ENCODE assay signal across 24 mouse cellular contexts in the genomic region with DNA sequence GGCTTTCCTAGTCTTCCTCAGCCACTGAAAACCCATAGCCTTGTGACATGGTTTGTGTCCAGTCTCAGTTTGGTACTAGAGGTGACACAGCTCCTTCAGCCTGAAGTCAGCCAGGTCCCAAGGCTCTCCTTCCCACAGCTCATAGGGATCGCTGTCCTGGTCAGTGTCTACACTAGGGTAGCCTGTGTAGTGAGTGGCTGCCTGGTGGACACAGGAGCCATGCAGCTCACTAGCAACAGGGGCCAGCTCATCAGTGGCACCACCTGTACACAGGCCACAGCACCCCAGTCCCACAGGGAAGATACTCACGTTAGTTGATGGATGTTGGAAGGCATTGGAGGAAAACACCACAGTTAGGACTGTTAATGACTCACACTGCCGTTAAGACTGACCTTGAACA. TPM values are rescaled to one million over a fixed set of nuclear protein-coding genes. Genes with fewer than 3 reads are reported as not detected.
A peak's percentile ranks its signal among the peaks of the same experiment; 100 is the strongest.
DNase-seq lines count a peak whose midpoint lies in the region; ATAC-seq and TF ChIP-seq lines count a peak whose summit lies in the region.
"Had no signal": no experiment of that assay in that cellular context is flagged by ENCODE, and none has a peak within 500 bp of the region (broad histone marks: within the 10 kb centered on the region; RNA-seq: fewer than 3 reads in every experiment).

No protein-coding gene starts in this region.

- 0 out of 2 replicates have a peak, but pooled peaks have one; percentile 11 for ATAC-seq in heart, embryonic 14.5 days (ENCODE audit: insufficient number of reproducible peaks, insufficient read depth, low FRiP score, low read depth)
- ATAC-seq: activated CD4-positive, CD25-positive, alpha-beta regulatory T cell, adult 4 months; forebrain, embryonic 14.5 days; intestine, embryonic 15.5 days; Patski had no signal

- H3K36me3 ChIP-seq in heart, embryonic 14.5 days (ENCODE audit: control insufficient read depth, insufficient read depth, low read length): peaks cover 93% of the 10 kb centered on the region
- H3K36me3 ChIP-seq in E14TG2a.4 (ENCODE audit: insufficient read depth, low read length): peaks cover 97% of the 10 kb centered on the region

- no peaks in the 10 kb centered on the region for H3K27me3 ChIP-seq in heart, embryonic 14.5 days (ENCODE audit: control insufficient read depth, insufficient read depth, low read length)
- H3K27me3 ChIP-seq in E14TG2a.4 (ENCODE audit: insufficient read depth, low read length): no peaks in the 10 kb centered on the region
- H3K27me3 ChIP-seq: embryonic facial prominence, embryonic 15.5 days; heart, embryonic 15.5 days; intestine, embryonic 15.5 days; Patski had no signal

- DNase-seq in heart, adult 11 months: peak; percentile 90
- no peak for DNase-seq in heart, adult 9 months (ENCODE audit: low spot score in 2 of 2)
- no peak for DNase-seq in heart, postnatal 36 days
- DNase-seq in 416B (ENCODE audit: low read depth): peak; percentile 45
- DNase-seq in kidney, adult 18-20 months: no peak
- no peak for DNase-seq in kidney, postnatal 36 days
- DNase-seq: adrenal gland, postnatal 25 days; cerebellum, adult 18-20 months; cerebellum, adult 9-11 months; cerebellum, postnatal 36 days; gastrocnemius, postnatal 36 days; kidney, adult 8-10 months had no signal

- 84% methylated on average over 3 of the region's 3 CpGs for WGBS in heart, embryonic 14.5 days

- H3K4me1 ChIP-seq in heart, embryonic 14.5 days (ENCODE audit: control insufficient read depth in 2 of 2, insufficient read depth in 2 of 2, low read length in 2 of 2): peaks cover 4 to 15% of the 10 kb centered on the region in 2 experiments; a peak in 3 of 4 replicates
- H3K4me1 ChIP-seq in E14TG2a.4 (replicated peaks; ENCODE audit: low read depth, low read length): peaks cover 92% of the 10 kb centered on the region
- H3K4me1 ChIP-seq: embryonic facial prominence, embryonic 15.5 days; forebrain, embryonic 10.5 days; intestine, embryonic 15.5 days had no signal

- no peak overlapping the region for H3K4me2 ChIP-seq in heart, embryonic 14.5 days (ENCODE audit: low read length)
- H3K4me2 ChIP-seq: embryonic facial prominence, embryonic 15.5 days; heart, embryonic 15.5 days; hindbrain, embryonic 14.5 days; intestine, embryonic 15.5 days had no signal

- no peak overlapping the region for H3K4me3 ChIP-seq in heart, embryonic 14.5 days (ENCODE audit: control insufficient read depth in 1 of 2, insufficient read depth in 1 of 2, low read depth in 1 of 2, low read length in 2 of 2)
- H3K4me3 ChIP-seq in E14TG2a.4 (replicated peaks; ENCODE audit: low read length): 0 out of 2 replicates have a peak overlapping the region, but pooled peaks have one; percentile 20
- H3K4me3 ChIP-seq: embryonic facial prominence, embryonic 15.5 days; erythroblast, embryonic 14.5 days; forebrain, embryonic 10.5 days; heart, embryonic 15.5 days; hindbrain, embryonic 10.5 days; intestine, embryonic 15.5 days had no signal

- intact Hi-C loops in heart, postnatal 36 days (cut with DNase I): no loop called here

- no peak overlapping the region for H3K9ac ChIP-seq in heart, embryonic 14.5 days (ENCODE audit: low read length)
- H3K9ac ChIP-seq: embryonic facial prominence, embryonic 15.5 days; heart, embryonic 15.5 days; hindbrain, embryonic 14.5 days; intestine, embryonic 15.5 days had no signal

- H3K27ac ChIP-seq in heart, embryonic 14.5 days (replicated peaks in 1 of 2; ENCODE audit: control insufficient read depth in 1 of 2, insufficient read depth in 1 of 2, low read depth in 2 of 2, low read length in 2 of 2): no peak overlapping the region
- H3K27ac ChIP-seq: embryonic facial prominence, embryonic 15.5 days; forebrain, embryonic 10.5 days; hindbrain, embryonic 10.5 days; hindbrain, embryonic 14.5 days; intestine, embryonic 15.5 days had no signal

- TF ChIP-seq CTCF in E14TG2a.4 (conservative IDR thresholded peaks at IDR 0.05; ENCODE audit: low read length): no peak

- H3K9me3 ChIP-seq in heart, embryonic 14.5 days (ENCODE audit: control insufficient read depth, low read length): no peaks in the 10 kb centered on the region
- H3K9me3 ChIP-seq in E14TG2a.4 (ENCODE audit: low read length): no peaks in the 10 kb centered on the region
- H3K9me3 ChIP-seq: embryonic facial prominence, embryonic 15.5 days; forebrain, embryonic 10.5 days; heart, embryonic 15.5 days; hindbrain, embryonic 10.5 days; intestine, embryonic 15.5 days had no signal

RNA-seq across cellular contexts. Expression of gene Anapc7, which starts 34.1 kb away (rescaled TPM):
- 19.8 and 22.3 TPM in 2 replicates for polyA plus RNA-seq in heart, embryonic 14.5 days (2014; fragmentation: Nextera tagmentation; extraction: Ambion mirVana)
- total RNA-seq in heart, postnatal 36 days (2021): 10 to 100 TPM; 31.7 to 35.1 TPM

RNA-seq across cellular contexts. Expression of gene Atp2a2, which starts 46.4 kb away (rescaled TPM):
- 472 and 483 TPM in 2 replicates for polyA plus RNA-seq in heart, embryonic 14.5 days (2014; fragmentation: Nextera tagmentation; extraction: Ambion mirVana)
- total RNA-seq in heart, postnatal 36 days (2021): over 10,000 TPM; 11,843 to 11,873 TPM

Comparison
In these comparisons a context has a peak if more than half of its experiments do, and no peak if none do; other contexts are left out.
1. DNase-seq: peak in heart, adult 11 months (single experiment) and 416B (single experiment); none in heart, adult 9 months (0 of 2), heart, postnatal 36 days (0 of 2), kidney, adult 18-20 months (single experiment) and kidney, postnatal 36 days (0 of 2).